Mouse (Mus musculus) gastrocnemius, postnatal 25 days (tissue): ENCODE measurements around the gene Tcte2. TPM values are rescaled to one million over a fixed set of nuclear protein-coding genes. Genes with fewer than 3 reads are reported as not detected.

Experiments
- total RNA-seq, 2 experiments: library from RNA; stranded (reverse); gene quantifications; 1 replicate in 1 of 2; 2 replicates in 1 of 2; pipeline ENCODE4 v1.2.3; 2021

Gene Tcte2
- total RNA-seq, 2 experiments from 2014 or later, result 0.97 to 1.4 TPM

Other genes with a start within 250 kb of the Tcte2 start
- 10 to 100 TPM; 47.4 to 50.9 TPM for gene Afdn, start 1.3 kb downstream of the Tcte2 start, total RNA-seq
- gene Gm7168, start 186.5 kb upstream of the Tcte2 start, total RNA-seq, result not detected
- not detected for gene Gm7356, start 241.9 kb upstream of the Tcte2 start, total RNA-seq